Mouse (Mus musculus) MEL (cell line): ENCODE measurements around the gene Serp2.

ENCODE experiments used
- CTCF ChIP-seq, 3 experiments: IDR thresholded peaks in 2 of 3; conservative IDR thresholded peaks in 1 of 3; 2 replicates each; pipeline ENCODE4 v1.5.1; 2011 to 2012; ENCODE audit warnings: low read length in 3 of 3, low read depth in 2 of 3, mild to moderate bottlenecking in 2 of 3, improper control_type of control experiment in 1 of 3, inconsistent platforms in 1 of 3, mixed read lengths in 1 of 3, moderate library complexity in 1 of 3; ENCODE audit not compliant: control insufficient read depth in 1 of 3, insufficient read depth in 1 of 3, poor library complexity in 1 of 3, severe bottlenecking in 1 of 3
- EP300 ChIP-seq, 2 experiments: IDR thresholded peaks; 2 replicates each; pipeline ENCODE4 v1.6.1; 2011; ENCODE audit warnings: improper control_type of control experiment in 2 of 2, low read length in 2 of 2, low read depth in 1 of 2, mild to moderate bottlenecking in 1 of 2
- GABPA ChIP-seq: IDR thresholded peaks from 2 replicates; pipeline ENCODE4 v1.6.1; 2012; ENCODE audit warnings: low read depth, mild to moderate bottlenecking, inconsistent platforms, low read length, improper control_type of control experiment, moderate library complexity
- GATA1 ChIP-seq: IDR thresholded peaks from 2 replicates; pipeline ENCODE4 v1.6.1; 2011; ENCODE audit warnings: low read depth, low read length, improper control_type of control experiment
- MAZ ChIP-seq: IDR thresholded peaks from 2 replicates; pipeline ENCODE4 v1.6.1; 2012; ENCODE audit warnings: low read depth, mild to moderate bottlenecking, inconsistent platforms, low read length, improper control_type of control experiment
- MEF2A ChIP-seq: IDR thresholded peaks from 2 replicates; pipeline ENCODE4 v1.6.1; 2014; ENCODE audit warnings: low read depth, mild to moderate bottlenecking, inconsistent platforms, low read length, improper control_type of control experiment; ENCODE audit not compliant: poor library complexity, insufficient replicate concordance, severe bottlenecking; ENCODE audit errors: extremely low read depth
- MYC ChIP-seq: IDR thresholded peaks from 2 replicates; pipeline ENCODE4 v1.6.1; 2011; ENCODE audit warnings: low read depth, mild to moderate bottlenecking, low read length, improper control_type of control experiment, moderate library complexity
- POLR2A ChIP-seq, 2 experiments: IDR thresholded peaks; 2 replicates each; pipeline ENCODE4 v1.6.1; 2011 to 2012; ENCODE audit warnings: low read length in 2 of 2, mild to moderate bottlenecking in 2 of 2, control low read depth in 1 of 2, improper control_type of control experiment in 1 of 2, low read depth in 1 of 2, moderate library complexity in 1 of 2; ENCODE audit not compliant: control insufficient read depth in 1 of 2, insufficient read depth in 1 of 2, poor library complexity in 1 of 2
- POLR2AphosphoS5 ChIP-seq: IDR thresholded peaks from 2 replicates; pipeline ENCODE4 v1.6.1; 2012; ENCODE audit warnings: low read depth, borderline replicate concordance, mild to moderate bottlenecking, inconsistent platforms, low read length, moderate library complexity, mixed read lengths
- ZMIZ1 ChIP-seq: IDR thresholded peaks from 2 replicates; pipeline ENCODE4 v1.6.1; 2012; ENCODE audit warnings: low read depth, mild to moderate bottlenecking, inconsistent platforms, low read length, improper control_type of control experiment, moderate library complexity

DNA sequence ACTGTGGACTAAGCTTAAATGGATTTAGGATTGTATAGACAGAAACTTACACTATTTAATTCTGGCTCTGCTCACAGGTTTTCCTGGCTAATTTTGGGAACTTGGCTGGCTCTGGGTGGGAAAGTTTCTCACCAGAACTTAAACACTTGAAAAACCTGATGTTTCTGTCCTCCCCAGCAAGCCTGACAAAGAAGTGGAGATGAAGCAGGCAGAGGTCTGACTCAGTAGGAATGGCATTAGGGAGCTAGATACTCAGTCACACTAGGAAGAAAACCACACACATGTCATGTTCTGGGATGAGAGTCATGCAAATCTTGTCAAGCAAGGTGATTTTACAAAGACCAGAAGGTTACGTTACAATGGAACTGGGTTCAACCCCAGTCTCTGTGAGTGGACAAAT, 21.6 kb downstream of the Serp2 start:
- TF ChIP-seq CTCF (IDR thresholded peaks at IDR 0.05 in 2 of 3, conservative IDR thresholded peaks at IDR 0.05 in 1 of 3; ENCODE audit: control insufficient read depth in 1 of 3, insufficient read depth in 1 of 3, low read depth in 2 of 3, low read length in 3 of 3, poor library complexity in 1 of 3, severe bottlenecking in 1 of 3) = no peak
- no peak for TF ChIP-seq EP300 (IDR thresholded peaks at IDR 0.05; ENCODE audit: low read depth in 1 of 2, low read length in 2 of 2)
- no peak for TF ChIP-seq GABPA
- no peak for TF ChIP-seq GATA1
- TF ChIP-seq POLR2A (IDR thresholded peaks at IDR 0.05; ENCODE audit: control insufficient read depth in 1 of 2, insufficient read depth in 1 of 2, low read depth in 1 of 2, low read length in 2 of 2, poor library complexity in 1 of 2) = no peak
- TF ChIP-seq POLR2AphosphoS5 = no peak
- no peak for TF ChIP-seq MAZ
- TF ChIP-seq MYC = no peak
- TF ChIP-seq ZMIZ1 = no peak
- no peak for TF ChIP-seq MEF2A
